Mouse (Mus musculus) adrenal gland, adult (tissue): ENCODE data around the gene Bola3.

Experiments
- DNase-seq, 2 experiments: peaks; one replicate each; pipeline ENCODE4 v3.0.0; 2022 to 2023; ENCODE audit warnings: low spot score in 1 of 2; ENCODE audit not compliant: inconsistent age in 2 of 2

Gene Bola3

DNA sequence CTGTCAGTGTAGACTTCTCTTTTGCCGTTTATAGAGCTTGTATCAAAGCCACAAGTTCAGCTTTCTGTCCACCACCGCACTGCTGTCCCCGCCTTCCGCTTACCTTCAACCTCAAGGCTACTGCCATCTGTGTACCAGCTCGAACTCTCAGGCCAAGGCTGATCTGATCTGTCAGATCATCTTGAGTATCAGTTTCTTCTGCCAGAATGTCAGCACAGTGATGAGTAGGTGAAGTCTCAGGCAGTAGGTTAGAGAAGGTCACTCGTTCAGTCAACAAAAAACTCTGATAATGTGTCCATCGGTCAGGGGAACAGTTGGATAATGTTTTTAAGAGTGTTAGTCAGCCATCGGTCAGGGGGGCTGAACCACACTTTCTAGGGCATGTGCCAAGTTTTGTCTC is 3.7 kb upstream of the Bola3 start:
- peak; percentile 73 to 87 for DNase-seq

DNA sequence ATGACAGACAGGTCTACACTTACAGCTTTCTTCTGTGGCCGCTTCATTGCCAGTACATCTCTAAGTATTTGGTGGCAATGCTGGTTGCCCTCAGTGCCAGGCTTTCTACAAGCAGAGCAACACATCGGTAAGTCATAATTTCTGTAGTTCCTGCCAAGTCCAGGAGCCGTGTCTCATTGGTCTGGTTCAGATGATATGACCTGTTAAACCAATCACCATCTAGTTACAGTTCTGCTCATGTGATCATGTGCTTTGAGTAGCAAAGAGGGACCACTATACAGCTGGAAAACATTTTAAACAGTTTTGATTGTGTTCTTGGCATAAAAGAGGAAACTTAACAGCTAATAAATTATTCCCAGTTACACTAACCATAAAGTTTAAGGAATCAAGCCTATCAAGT is 1.0 kb upstream of the Bola3 start:
- DNase-seq: peak in 1 of 2 experiments; percentile 35

- peak; percentile 91 to 97 for DNase-seq
These were observed 469 bp downstream of the Bola3 start for GRCm38 (mm10) chr6:83349274-83349958.

DNA sequence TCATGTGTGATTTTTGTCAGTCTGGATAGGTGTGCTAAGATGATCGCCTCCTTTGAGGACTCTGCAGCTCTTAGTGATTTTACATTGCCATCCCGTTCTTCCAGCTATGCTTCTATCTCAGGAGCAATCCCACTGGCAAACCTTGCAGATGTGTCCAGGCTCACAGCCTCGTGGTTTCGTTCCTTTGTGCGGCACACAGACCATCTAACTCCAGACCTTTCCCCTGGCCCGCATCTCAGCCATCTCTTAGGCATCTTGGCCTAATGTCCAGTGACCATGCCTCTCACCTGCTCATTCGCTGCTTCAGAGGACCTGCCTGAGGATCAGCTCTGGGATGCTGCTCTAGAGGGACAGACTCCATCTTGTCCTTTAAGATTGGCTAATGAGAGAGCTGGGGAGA is 1.2 kb downstream of the Bola3 start:
- peak in 1 of 2 experiments; percentile 31 for DNase-seq

DNA sequence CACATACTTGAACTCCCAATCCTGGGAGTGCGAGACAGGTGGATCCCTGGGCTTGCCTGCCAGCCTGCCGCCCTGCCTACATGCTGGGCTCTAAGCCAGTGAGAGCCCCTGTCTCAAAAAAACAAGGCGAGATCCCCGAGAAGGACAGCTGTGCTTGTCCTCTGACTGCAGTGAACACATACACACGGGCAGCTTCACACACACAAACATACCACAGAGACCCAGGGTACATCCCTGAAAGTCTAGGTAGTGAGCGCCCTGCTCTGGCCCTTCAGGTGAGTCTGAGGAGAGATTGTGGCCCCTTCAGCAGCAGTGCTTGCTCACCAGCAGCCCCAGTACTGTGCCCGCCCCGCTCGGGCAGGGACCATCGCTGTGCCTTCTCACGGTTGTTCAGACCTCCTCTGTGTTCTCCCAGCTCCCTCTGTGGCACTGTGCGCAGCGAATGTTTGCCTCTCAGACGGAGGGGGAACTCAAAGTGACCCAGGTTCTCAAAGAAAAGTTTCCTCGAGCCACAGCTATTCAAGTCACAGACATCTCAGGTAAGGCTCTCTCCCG is 2.0 kb downstream of the Bola3 start:
- no peak for DNase-seq

GRCm38 (mm10) chr6:83351490-83352160 is 2.7 kb downstream of the Bola3 start:
- DNase-seq: no peak

DNA sequence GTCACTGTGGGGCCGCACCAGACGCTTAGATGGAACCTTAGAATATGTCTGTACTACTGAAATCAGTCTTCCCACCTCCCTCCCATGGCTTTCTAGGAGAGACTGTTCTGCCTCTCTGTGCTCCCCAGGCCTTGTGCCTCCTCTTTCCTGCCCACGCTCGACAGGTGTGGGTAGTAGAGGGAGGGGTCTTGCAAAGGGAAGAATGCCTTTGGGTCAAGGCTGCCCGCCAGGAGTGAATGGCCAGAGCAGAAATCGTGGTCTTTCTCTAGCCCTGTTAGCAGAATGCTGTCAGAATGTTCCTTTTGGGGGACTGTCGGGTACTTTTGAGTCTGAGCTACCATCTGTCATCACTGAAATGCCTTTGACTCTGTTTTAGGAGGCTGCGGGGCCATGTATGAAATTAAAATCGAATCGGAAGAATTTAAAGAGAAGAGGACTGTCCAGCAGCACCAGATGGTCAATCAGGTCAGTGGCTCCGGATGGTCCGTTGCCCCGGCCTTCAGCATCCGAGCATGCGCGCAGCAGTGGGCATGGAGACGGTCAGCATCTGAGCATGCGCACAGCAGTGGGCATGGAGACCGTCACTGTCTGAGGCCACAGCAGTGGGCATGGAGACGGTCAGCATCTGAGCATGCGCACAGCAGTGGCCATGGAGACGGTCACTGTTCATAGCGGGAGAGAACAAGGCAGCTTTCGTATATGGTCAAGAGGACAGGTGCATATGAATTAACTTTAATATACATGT is 3.9 kb downstream of the Bola3 start:
- DNase-seq: no peak

DNA sequence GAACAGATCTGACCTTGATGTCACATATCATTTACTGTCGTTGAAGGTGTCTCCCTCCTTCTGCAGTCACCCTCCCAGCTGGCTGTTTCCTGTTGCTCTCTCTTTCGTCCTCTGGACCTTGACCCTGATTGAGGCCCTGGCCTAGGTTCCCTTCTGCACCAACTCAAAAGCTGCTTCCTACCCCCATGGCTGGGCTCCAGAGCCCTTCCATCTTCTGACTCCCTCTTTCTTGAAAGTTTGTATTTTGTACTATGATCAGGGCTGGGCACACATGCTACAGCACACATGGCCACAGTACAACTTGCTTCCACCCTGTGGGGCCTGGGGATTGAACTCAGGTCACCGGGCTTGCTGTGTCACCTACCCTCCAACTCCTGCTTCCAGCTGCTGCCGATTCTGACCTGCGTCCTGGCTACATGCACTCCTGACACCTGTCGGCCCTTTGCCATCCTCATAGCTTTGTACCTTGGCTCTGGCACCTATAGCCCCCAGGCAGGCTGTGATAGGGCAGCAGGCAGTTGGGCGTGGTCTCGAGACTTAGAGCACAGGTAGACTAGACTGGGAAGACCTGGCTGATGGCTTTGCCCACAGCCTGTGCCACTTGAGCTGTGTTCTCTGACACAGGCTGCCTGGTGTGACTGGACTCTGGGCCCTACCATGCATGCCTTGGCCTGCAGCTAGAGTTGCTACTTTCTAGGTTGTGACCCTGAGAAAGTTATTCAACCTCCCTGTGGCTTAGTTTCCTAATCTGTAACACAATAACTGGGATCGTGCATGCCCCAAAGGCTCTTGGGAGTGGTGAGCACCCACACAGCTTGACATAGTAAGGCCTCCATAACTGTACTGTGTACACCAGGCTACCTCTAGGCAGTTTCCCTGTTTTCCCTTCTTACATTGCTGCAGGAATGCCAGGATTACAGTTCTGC is 6.2 kb downstream of the Bola3 start:
- peak in 1 of 2 experiments; percentile 66 for DNase-seq

GRCm38 (mm10) chr6:83356569-83357138 is 7.7 kb downstream of the Bola3 start:
- peak; percentile 80 to 94 for DNase-seq

GRCm38 (mm10) chr6:83357436-83357835 is 8.5 kb downstream of the Bola3 start:
- DNase-seq: no peak

GRCm38 (mm10) chr6:83361523-83362248 is 12.7 kb downstream of the Bola3 start:
- no peak for DNase-seq

GRCm38 (mm10) chr6:83363075-83363474 is 14.1 kb downstream of the Bola3 start:
- no peak for DNase-seq

- DNase-seq: no peak
These were observed 21.5 kb downstream of the Bola3 start for GRCm38 (mm10) chr6:83370316-83370965.

GRCm38 (mm10) chr6:83371350-83371749 is 22.4 kb downstream of the Bola3 start:
- DNase-seq: no peak

- no peak for DNase-seq
These were observed 24.9 kb downstream of the Bola3 start for GRCm38 (mm10) chr6:83373704-83374300.

GRCm38 (mm10) chr6:83381510-83382491 is 32.9 kb downstream of the Bola3 start:
- DNase-seq: no peak

DNA sequence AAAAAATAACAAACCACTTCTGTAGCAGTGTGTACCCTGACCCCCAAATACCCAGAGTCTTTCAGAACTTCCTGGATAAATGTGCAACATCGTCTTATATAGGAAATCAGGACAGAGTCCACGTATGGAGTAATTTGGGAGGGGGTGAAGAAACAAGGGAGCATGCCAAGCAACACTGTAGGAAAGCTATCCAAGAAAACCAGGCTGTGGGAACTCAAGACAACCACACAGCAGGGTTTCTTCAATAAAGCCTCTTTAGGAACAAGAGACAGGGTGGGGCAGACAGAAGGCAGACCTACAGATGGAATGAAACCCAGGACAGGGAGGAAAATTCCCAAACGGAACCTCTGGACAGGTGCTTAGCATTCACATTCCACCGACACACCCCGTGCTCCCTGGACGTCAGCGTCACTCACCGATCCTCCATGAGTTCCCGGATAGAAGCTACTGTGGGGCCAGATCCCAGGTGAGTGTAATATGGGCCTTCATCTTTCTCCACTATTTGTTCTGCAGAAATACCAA is 36.7 kb downstream of the Bola3 start:
- no peak for DNase-seq
